Mouse (Mus musculus): Measurements from ENCODE around the gene Mrps21. TPM values are rescaled to one million over a fixed set of nuclear protein-coding genes. Genes with fewer than 3 reads are reported as not detected.
"Not testable (repeated sequence)": the region's sequence is repeated elsewhere in the genome, so short reads cannot be mapped to it uniquely, and the experiment has no call there.

Mrps21 gene
- total RNA-seq (2021): 100 to 1,000 TPM; 126 TPM

DNA sequence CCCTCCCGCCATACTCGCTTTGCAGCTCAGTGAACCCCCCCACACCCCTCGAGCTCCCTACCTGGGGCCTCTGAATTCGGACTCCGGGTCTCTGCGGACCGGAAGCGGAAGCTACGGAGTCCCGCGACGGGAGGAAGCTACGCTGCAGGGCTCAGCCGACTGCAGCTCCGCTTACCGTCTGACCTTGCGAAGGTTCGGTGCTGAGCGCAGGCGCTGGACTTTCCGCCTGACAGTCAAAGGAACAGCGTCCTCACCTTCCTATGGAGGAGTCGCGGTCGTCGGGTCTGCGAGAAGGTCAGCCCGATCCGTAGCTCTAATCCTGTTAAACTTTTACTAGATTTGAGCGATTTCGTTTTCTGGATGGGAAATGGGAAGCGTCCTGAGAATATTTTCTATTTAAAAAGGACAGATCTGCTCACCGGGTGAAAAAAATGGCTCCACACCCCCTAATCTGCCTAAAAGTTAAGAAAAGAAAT lies at the start of gene Mrps21:
Gene Mrps21 (minus strand): TSS at position 128 of the 476 bp plus-strand sequence.
- peak; percentile 86 for DNase-seq
- intact Hi-C loops (cut with DNase I): no loop called here

DNA sequence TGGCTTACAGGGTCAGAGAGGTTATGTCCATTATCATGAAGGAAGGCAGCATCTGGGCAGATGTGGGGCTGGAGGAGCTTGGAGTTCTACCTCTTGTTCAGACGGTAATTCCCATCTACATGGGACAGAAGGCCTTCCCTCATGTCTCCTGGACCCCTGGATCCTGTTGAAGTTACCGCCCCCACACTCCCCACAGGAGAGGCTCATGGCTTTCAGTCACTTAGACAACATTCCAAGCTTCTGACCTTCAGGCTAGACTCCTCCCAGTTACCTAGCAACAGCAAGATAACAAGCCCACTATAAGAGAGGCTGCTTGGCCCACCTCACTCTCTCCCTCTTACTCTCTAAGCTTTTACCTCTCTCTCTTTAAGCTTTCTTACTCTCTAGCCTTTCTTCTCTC lies 49.2 kb upstream of the Mrps21 start:
- intact Hi-C loops (cut with DNase I); DNase-seq: not testable (repeated sequence)

DNA sequence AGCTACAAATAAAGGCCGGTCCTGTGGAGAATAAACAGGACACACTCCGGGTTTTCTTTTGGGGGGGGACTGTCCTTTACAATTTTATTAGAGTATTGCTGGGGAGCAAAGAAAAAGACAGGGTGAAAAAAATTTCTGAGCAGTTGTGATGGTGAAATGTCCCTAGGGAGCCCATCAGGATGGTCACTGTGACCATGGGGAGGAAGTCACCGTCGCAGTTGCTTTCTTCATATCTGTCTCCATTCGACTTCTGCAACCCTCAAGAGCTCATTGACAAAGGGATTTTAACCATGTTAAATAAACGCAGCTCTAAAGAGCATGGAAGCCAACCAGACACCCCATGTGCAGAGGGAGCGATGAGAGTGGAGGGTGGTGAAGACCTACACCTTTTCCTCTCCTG lies 45.4 kb upstream of the Mrps21 start:
- intact Hi-C loops (cut with DNase I): no loop called here

DNA sequence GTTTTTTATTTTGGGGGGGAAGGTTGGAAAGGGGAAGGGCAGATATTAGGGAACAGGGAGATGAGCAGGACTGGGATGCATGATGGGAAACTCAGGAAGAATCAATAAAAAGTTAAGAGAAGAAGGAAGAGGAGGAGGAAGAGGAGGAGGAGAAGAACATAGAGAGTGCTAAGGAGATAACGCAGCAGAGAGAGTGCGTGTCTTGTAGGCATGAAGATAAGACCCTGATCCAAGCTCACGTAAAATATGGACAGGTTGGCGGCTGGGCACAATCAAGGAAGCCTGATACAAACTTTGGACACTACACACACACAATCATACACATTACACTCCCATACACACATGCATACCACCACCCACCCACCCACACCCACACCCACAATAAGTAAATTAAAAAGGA lies 43.4 kb upstream of the Mrps21 start:
- intact Hi-C loops (cut with DNase I): no loop called here
- DNase-seq: no peak

More for the DNA sequence above, 45.4 kb upstream of the Mrps21 start:
- DNase-seq: no peak

DNA sequence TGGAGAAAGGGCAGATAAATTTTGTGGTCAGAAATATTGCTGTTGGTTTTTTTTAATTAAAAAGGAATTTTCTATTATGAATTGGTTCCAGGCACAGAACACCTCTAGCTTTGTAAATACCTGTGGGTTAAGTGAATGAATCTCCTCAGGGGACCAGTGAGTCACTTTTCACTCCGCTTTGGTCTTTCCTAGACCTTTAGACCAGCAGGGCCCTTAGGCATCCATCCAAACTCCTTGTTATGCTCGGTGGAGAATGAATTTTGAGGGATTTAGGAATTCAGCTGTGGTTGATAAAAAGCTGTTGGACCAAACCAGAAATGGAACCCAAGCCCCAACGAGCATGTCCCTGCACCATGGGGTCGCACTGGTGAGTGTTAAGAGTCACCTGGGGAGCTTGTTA lies 36.3 kb upstream of the Mrps21 start:
- intact Hi-C loops (cut with DNase I): loop anchor here (1.0 kb wide), 1 partner anchor 25 kb away; the partner anchor contains the start of gene Ciart
- DNase-seq: no peak

DNA sequence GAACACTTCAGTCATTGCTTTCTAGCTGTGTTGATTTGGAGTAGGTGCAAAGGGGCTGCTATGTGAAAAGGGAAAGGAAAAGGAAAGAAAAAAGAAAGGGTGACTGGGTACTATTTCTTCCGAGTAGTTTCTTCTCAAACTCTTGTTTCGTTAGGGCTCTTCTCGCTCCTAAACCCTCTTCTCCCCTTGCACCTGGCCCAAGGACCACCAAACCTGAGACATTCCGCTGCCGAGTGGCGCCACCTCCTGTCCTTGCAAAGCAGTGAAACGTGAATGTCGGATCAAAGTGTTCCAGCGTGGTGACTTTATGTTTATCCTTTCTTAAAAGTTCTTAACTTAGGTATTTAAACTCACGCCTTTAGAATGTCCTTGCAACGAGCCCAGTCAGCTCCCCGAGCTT lies 35.5 kb upstream of the Mrps21 start:
- intact Hi-C loops (cut with DNase I): loop anchor here (1.0 kb wide), 1 partner anchor 25 kb away; the partner anchor contains the start of gene Ciart
- DNase-seq: peak; percentile 46

DNA sequence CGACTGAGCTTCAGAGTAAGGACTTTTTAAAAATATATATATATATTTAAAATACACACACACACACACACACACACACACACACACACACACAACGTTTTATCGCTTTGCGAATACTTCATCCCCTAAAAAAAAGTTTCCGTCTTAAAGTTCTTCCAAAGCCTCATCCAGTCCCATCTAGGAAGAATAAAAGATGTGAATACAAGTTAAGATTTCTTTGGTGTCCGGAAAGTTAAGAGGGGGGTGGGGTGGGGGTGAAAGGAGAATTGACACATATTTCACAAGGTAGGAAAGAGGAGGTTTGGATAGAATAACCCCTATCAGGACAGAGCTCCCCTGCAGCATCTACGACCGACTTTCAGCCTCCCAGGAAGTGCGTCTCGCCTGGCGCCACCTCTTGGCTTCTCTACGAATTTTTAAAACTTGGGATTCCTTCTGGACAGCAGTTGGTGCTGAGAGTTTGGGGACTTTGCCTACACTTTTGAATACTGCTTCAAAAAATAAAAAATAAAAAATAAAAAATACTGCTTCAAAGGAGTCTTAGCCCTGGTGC lies 34.7 kb upstream of the Mrps21 start:
- peak; percentile 47 for DNase-seq
- intact Hi-C loops (cut with DNase I): no loop called here

DNA sequence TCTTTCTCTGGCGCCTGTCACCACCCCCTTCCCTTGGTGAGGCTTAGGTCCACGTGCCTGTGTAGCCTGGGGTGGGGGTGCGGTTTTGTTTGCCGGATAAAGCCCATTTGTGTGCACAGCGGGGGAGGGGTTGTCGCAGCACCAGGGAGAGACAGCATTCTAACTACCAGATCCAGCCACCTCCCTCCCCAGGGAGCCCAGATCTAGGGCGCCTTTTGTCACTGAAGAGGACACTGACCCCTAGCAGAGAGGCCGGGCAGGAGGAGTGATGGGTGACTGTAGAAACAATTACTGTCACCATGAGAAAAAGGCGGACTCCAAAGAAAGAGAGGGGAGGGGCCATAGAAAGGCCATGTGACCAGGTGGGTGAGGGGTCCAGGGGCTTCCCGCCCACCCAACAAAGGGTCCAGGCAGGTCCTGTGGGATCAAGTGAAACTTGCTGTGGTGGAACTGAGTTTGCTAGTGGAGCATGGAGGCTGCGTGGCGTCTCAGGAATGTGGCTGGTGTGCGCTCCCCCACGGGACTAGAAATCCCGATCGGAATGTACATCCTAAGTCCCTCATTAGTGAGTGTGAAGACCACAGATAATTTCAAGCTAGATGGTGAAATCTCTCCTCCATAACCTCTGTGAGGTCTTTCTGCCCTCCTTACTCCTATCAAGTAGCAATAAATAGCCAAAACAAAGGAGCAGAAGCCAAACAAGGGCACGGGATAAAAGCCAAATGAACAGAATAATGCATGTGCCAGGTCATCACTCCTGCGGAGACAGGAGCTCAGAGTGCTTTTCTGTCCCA lies 34.0 kb upstream of the Mrps21 start:
- intact Hi-C loops (cut with DNase I): no loop called here

DNA sequence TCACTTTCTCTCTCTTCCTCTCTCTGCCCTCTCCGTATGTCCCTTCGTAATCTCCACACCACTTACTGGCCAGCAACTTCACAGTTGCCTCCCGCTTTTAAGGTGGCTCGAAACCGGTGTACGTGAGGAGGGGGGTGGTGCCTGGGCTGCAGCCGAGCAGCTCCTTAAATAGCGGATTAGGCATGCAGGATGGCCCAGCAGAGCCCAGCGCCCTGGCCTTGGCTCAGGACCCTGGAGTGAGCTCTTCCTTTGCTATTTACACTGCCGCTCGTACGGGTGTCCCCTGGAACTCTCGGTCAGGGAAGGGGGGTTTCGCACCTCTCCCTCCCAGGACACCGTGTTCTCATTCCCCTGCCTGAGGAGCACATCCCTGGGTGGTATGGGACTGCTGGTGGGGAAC lies 33.2 kb upstream of the Mrps21 start, which contains the start of gene Car14:
Gene Car14 (minus strand): TSS at position 124 of the 400 bp plus-strand sequence.
- DNase-seq: no peak
- intact Hi-C loops (cut with DNase I): no loop called here

More for the DNA sequence above, 34.0 kb upstream of the Mrps21 start:
- DNase-seq: peak; percentile 43

DNA sequence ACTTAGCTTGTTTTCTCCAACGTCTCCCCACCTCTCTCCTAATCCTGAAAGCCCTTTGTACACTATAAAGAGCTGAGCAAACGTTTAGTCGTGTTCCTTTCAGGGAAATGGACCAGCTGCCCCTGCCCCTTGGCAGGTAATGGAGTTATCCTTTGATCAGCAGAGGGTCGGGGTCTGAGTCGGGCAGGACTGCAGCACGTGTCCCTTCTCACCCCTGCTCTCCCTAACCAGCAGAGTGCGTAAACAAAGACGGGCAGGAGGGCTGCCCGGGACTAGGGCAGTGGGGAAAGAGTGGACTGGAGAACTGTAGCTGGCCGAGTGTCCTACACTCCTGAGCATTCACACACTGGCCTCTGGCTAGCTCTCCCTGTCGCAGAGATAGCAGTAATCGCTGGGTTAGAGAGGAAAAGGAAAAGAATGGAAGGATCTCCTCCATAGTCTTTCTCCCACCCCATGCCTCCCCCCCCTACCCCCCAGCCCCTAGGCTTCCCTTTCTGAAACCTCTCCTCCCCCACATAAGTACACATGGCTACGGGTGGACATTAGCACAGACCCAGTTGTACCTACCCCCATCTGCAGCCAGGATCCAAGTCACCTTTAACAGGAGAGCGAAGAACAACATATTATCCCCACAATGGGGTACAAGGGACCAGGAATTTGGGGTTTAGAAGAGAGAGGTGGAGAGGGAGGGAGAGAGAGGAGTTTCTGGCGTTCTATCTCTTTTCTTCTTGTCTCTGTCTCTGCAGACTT lies 32.6 kb upstream of the Mrps21 start:
- intact Hi-C loops (cut with DNase I): no loop called here
- DNase-seq: no peak

DNA sequence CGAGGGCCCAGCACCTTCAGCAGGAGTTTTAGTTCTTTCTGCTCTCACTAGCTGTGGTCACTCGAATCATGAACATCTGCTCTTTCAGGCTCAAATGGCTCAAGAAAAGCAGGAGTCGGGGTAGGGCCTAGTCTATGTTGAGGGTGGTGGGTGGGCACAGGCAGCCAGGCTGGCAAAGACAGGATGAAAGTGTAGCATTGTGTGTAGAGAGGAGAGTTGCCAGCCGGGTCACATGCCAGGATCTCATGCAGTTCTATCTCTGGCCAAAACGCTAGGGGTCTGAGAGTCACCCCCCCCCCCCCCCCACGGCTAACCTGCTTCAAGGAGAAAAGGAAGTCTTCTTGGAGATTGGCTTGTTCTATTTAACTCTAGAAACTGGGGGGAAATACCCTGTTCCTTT lies 31.3 kb upstream of the Mrps21 start:
- DNase-seq: no peak
- intact Hi-C loops (cut with DNase I): no loop called here

DNA sequence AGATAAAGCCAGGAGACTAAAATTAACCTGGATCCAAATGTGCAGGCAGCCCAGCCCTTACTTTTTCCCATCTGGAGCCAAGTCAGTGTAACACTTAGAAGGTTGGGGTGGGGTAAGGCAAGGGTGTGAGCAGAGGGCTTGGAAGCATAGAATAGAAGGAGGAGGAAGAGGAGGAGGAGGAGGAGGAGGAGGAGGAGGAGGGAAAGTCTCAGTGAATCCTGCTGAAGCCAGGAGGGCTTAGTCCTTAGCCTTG lies 31.0 kb upstream of the Mrps21 start:
- intact Hi-C loops (cut with DNase I): no loop called here
- no peak for DNase-seq

DNA sequence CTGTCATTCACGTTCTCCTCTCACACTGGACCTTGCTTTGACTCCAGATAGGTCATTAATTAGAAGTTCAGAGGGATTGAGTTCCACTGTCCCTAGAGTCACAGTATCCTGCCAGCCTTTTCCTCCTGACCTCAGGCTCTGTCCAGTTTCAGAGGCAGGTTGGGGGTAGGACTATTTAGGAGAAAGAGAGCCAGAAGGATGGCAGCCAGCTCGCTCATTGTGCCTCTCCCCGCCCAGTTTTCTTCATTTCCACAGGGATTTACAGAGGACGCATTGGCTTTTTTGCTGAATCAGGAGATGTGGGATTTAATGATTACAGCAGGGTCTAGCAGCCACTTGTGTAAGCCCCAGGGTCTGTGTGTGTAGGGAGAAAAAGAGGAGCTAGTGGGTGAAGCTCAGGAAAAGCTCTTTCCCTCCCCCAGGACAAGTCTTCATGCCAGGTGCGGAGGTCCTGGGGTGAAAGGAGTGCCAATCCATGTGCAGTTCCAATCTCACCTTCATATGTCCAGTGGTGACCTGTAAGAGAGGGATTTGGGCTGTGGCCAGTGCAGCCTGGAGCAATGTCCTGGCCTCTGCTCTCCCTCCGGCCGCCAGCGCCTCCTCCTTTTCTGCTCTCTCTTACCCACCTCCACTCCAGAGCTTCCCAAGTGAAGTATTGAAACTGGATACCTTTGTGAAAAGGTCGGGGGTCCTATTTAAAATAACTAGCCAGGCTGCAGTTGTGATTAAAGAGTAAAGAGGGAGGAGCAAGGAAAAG lies 30.5 kb upstream of the Mrps21 start:
- intact Hi-C loops (cut with DNase I): no loop called here
- DNase-seq: no peak

DNA sequence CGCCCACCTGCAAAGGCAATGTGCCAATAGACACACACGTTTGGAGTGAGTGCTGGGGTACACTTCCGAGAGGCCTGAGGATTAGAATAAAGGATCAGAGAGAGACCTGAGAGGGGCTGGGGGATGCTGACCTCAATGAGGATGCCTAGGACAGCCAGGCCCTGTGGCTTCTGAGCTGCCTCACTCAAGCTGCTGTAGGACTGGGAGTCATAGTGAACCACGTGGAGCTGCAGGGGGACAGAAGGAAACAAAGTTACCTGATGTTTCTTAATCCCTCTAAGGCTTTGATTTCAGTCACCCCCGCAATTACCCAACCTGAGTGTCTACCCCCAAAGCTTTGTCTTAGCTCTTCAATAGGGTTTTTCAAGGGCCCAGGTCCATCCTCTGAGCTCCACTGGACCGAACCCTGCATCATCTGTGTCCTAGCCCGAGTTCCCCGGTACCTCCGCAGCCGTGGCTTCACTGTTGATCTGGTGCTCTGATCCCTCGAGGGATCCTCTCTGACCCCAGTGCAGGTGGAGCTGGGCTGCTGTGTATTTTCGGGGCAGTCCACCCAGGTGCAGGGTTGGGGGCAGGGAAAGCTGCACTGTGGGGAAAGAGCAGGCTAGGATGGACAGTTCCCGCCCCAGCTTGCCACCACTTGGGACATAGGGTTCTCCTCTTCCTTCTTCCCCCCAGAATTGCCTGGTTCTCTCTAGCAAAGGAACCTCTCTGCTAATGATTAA lies 28.6 kb upstream of the Mrps21 start:
- DNase-seq: no peak
- intact Hi-C loops (cut with DNase I): no loop called here

DNA sequence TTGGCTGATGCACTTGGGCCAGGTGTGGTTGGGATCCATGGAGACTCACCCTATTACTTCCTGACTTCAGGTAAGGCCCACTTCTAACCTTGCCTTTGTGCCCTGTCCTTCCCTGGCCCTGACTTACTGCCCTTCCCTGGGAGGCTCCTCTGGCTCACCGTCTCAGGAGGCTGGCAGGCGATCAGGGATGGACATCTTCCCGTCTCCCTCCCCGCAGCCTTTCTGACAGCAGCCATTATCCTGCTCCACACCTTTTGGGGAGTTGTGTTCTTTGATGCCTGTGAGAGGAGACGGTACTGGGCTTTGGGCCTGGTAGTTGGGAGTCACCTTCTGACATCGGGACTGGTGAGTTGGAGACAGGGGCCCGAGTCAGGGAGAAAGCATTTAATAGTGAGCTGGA lies 24.2 kb upstream of the Mrps21 start:
- intact Hi-C loops (cut with DNase I); DNase-seq: not testable (repeated sequence)

DNA sequence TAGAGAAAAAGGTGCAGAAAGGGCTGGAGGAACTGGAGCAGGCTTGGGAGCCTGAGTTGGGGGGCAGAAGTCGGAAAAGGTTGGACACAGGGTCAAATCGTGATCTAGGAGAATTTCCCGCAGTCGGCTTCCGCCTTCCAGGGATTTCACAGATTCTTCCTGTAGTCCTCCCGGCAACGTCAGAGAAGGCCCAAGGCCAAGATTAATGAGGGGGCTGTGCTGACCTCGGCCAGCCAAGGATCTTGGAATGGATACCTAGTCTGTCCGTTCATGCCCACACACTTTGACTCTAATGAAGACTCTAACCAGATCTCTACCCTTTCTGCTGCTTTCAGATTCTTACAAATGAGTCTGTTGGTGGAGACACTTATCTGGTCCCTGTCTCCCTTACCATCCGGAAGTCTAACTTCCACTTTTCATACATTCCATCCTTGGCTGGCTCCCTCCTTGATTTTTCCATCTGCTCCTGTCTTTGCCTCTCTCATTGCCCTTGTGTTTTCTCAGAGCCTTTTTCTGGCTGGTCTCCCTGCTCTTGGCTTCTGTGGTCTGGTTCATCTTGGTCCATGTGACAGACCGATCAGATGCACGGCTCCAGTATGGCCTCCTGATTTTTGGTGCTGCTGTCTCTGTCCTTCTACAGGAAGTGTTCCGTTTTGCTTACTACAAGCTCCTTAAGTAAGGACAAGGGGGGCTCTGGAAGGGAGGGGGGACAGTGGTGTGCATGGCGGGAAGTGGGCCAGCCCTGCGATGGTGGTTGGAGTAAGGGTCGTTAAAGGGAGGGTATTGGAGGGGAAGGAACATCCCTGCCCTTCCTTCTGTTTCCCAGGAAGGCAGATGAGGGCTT lies 23.2 kb upstream of the Mrps21 start:
- DNase-seq: peak; percentile 56
- intact Hi-C loops (cut with DNase I): no loop called here

DNA sequence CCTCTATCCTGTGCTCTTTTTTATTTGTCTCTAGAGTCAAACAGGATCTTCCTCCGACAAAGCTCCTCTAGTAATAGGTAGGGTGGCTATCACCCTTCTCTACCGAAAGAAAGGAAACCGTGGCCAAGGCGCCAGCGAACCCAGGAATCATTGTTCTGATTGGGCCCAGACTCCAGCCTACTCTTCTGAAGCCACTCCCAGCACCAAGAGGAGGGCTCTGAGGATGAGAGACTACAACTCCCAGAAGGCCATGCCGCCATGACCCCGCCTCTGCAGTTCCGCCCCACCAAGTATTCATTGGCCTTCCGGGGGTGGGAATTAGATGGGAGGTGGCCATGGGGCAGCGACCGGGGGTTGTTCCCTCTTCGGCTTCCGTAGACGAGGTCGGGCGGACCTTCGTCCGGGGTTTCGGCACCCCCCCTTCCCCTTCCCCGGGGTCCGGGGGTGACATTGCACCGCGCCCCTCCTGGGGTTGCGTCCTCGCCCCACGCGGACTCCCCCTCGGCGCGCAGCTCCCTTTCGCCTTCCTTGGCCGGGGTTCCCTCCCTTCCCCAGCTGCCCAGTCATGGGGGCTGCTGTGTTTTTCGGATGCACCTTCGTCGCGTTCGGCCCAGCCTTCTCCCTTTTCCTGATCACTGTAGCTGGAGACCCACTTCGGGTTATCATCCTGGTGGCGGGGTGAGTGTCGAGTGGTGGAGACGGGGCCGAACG lies 22.4 kb upstream of the Mrps21 start, which contains the start of gene Aph1a:
Gene Aph1a (plus strand): TSS at position 364 of the 711 bp plus-strand sequence.
- intact Hi-C loops (cut with DNase I): not testable (repeated sequence)
- DNase-seq: peak; percentile 97

DNA sequence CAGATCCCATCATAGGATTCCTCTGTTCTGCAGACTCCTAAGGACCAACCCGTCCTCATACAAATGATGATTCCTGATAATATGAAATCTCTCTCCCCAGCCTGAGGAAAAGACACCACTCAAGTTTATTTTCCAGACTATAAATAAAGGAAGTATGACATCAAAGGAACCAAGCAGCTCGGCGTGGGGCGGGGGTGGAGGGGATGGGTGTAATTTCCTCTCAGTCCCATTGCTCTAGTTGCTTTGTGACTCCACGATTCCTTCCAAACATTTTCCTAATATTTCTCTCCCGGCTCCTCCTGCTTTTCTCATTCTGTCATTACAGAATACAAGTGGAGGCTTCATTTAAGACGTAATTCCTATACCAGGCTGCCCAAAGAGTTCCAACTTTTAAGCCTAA lies 21.8 kb upstream of the Mrps21 start:
- no peak for DNase-seq
- intact Hi-C loops (cut with DNase I): no loop called here

All from left cerebral cortex, postnatal 4 days (tissue).